Mouse (Mus musculus): ENCODE results near the gene Gmeb1.

Gmeb1 gene

GRCm38 (mm10) chr4:132180710-132181109 is 80.7 kb downstream of the Gmeb1 start:
- in situ Hi-C loops (cut with MboI; ENCODE audit: unreplicated experiment in 2 of 2), result no loop called here

DNA sequence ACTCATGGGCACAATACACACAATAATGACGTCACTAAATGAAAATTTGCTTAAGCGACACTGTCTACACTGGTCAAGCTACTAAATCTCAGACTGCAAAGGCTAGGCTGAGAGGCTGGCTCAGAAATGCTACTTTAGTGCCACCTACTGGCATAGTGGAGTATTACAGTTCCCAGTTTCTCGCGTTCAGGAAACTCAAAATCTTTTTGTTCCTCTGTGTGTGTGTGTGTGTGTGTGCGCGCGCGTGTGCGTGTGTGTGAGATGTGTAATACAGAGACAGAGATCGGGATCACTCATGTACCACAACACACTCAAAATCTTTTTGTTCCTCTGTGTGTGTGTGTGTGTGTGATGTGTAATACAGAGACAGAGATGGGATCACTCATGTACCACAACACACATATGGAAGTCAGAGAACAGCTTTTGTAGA is 82.8 kb downstream of the Gmeb1 start:
- in situ Hi-C loops (cut with MboI; ENCODE audit: unreplicated experiment in 2 of 2), result loop anchor here (5.0 to 10.0 kb wide), 5 partner anchors 84 to 1221 kb away; no protein-coding TSS in a partner anchor

DNA sequence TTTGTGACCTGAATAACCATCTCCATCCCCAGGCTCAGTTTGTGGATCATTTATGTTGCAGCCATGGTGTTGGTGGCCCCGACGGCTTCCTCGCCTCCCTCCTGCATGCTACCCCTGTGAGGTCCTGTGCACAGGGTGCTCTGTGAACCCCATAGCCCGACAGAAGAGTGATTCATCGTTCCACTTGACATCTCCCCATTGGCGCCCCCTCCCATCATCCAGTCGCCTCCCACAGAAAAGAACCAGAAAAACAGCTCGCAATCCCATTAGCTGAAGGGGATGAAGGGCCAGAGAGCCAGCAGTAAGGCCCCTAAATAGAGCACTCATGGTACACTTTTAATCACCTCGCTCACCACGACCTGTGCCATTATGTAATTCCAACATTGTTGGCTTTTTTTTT is 84.9 kb downstream of the Gmeb1 start:
- in situ Hi-C loops (cut with MboI; ENCODE audit: unreplicated experiment in 2 of 2), result loop anchor here (5.0 to 10.0 kb wide), 5 partner anchors 82 to 1219 kb away; no protein-coding TSS in a partner anchor

All from v-Abl transformed pro-B cells (cell line).